Mouse (Mus musculus) cerebellum, adult 11 months (tissue): ENCODE measurements around the gene Gse1.

ENCODE experiments used
- DNase-seq: peaks from one replicate; pipeline ENCODE4 v3.0.0; 2022

The Gse1 gene

GRCm38 (mm10) chr8:120383204-120383560 lies 154.9 kb downstream of the Gse1 start:
- no peak for DNase-seq

- peak; percentile 57 for DNase-seq
These were observed 155.5 kb downstream of the Gse1 start for GRCm38 (mm10) chr8:120383713-120384112.

- no peak for DNase-seq
These were observed 156.5 kb downstream of the Gse1 start for GRCm38 (mm10) chr8:120384745-120385144.

GRCm38 (mm10) chr8:120388246-120388645 lies 160.0 kb downstream of the Gse1 start:
- DNase-seq = no peak

- DNase-seq = no peak
These were observed 162.3 kb downstream of the Gse1 start for GRCm38 (mm10) chr8:120390598-120390997.

- DNase-seq = no peak
These were observed 163.6 kb downstream of the Gse1 start for GRCm38 (mm10) chr8:120391856-120392255.

GRCm38 (mm10) chr8:120393085-120393484 lies 164.8 kb downstream of the Gse1 start:
- DNase-seq = no peak

- peak; percentile 59 for DNase-seq
These were observed 165.6 kb downstream of the Gse1 start for GRCm38 (mm10) chr8:120393871-120394275.

GRCm38 (mm10) chr8:120395892-120396291 lies 167.6 kb downstream of the Gse1 start:
- no peak for DNase-seq

- no peak for DNase-seq
These were observed 168.5 kb downstream of the Gse1 start for GRCm38 (mm10) chr8:120396756-120397155.

- DNase-seq = no peak
These were observed 169.5 kb downstream of the Gse1 start for GRCm38 (mm10) chr8:120397444-120398411.

GRCm38 (mm10) chr8:120399212-120399934 lies 171.1 kb downstream of the Gse1 start:
- DNase-seq = no peak

GRCm38 (mm10) chr8:120401216-120401615 lies 173.0 kb downstream of the Gse1 start:
- DNase-seq = no peak

GRCm38 (mm10) chr8:120401712-120402111 lies 173.5 kb downstream of the Gse1 start:
- DNase-seq = no peak

- no peak for DNase-seq
These were observed 175.5 kb downstream of the Gse1 start for GRCm38 (mm10) chr8:120403606-120404269.

GRCm38 (mm10) chr8:120404609-120405036 lies 176.4 kb downstream of the Gse1 start:
- DNase-seq = peak; percentile 42

GRCm38 (mm10) chr8:120406008-120406632 lies 177.9 kb downstream of the Gse1 start:
- DNase-seq = no peak

GRCm38 (mm10) chr8:120407701-120408240 lies 179.5 kb downstream of the Gse1 start:
- no peak for DNase-seq

- DNase-seq = no peak
These were observed 180.3 kb downstream of the Gse1 start for GRCm38 (mm10) chr8:120408241-120409215.

- no peak for DNase-seq
These were observed 181.2 kb downstream of the Gse1 start for GRCm38 (mm10) chr8:120409371-120410013.

GRCm38 (mm10) chr8:120411059-120411458 lies 182.8 kb downstream of the Gse1 start:
- no peak for DNase-seq
